Mouse (Mus musculus) intestine, embryonic 16.5 days (tissue): ENCODE results near the gene Kcnk1. TPM values are rescaled to one million over a fixed set of nuclear protein-coding genes. Genes with fewer than 3 reads are reported as not detected.

Source experiments
- polyA plus RNA-seq: library from polyadenylated mRNA; unstranded; fragments of >200 nt; fragmentation: Nextera tagmentation; extraction: Ambion mirVana; gene quantifications from 2 replicates; pipeline ENCODE4 v1.2.1, GENCODE M21; 2015

The Kcnk1 gene
- polyA plus RNA-seq, 1 experiment from 2014 or later, result 47.2 TPM

Other genes with a start within 250 kb of the Kcnk1 start
- 0.10 TPM in 2 replicates for gene Pcnx2, start 96.9 kb upstream of the Kcnk1 start, polyA plus RNA-seq
- gene Map3k21, start 84.7 kb upstream of the Kcnk1 start, polyA plus RNA-seq, result 2.8 and 3.8 TPM in 2 replicates